Mouse (Mus musculus): Measurements from ENCODE around the gene Slc25a16. TPM values are rescaled to one million over a fixed set of nuclear protein-coding genes. Genes with fewer than 3 reads are reported as not detected.

The Slc25a16 gene
- polyA plus RNA-seq, 1 experiment from 2014 or later, result 11.6 TPM

- H3K27ac ChIP-seq, result peak overlapping the region; percentile 97
- no peaks in the 10 kb centered on the region for H3K27me3 ChIP-seq (ENCODE audit: insufficient read depth, poor library complexity, severe bottlenecking)
- no peak for DNase-seq (ENCODE audit: low spot score)
- H3K4me1 ChIP-seq, result peaks cover 7% of the 10 kb centered on the region
- H3K4me3 ChIP-seq, result peak overlapping the region; percentile 100
- no peaks in the 10 kb centered on the region for H3K36me3 ChIP-seq
- 0% methylated on average over 29 of the region's 29 CpGs for WGBS
- no peaks in the 10 kb centered on the region for H3K9me3 ChIP-seq
Observed at GRCm38 (mm10) chr10:62920766-62921156, 328 bp downstream of the Slc25a16 start.

GRCm38 (mm10) chr10:62924096-62924635 is 3.7 kb downstream of the Slc25a16 start:
- whole genome bisulfite sequencing, result 92% methylated on average over 4 of the region's 4 CpGs
- no peaks in the 10 kb centered on the region for H3K27me3 ChIP-seq (ENCODE audit: insufficient read depth, poor library complexity, severe bottlenecking)
- H3K36me3 ChIP-seq, result peaks cover 12% of the 10 kb centered on the region
- no peaks in the 10 kb centered on the region for H3K9me3 ChIP-seq
- no peak overlapping the region for H3K4me3 ChIP-seq
- H3K27ac ChIP-seq, result no peak overlapping the region
- H3K4me1 ChIP-seq, result peaks cover 7% of the 10 kb centered on the region
- no peak for DNase-seq (ENCODE audit: low spot score)

DNA sequence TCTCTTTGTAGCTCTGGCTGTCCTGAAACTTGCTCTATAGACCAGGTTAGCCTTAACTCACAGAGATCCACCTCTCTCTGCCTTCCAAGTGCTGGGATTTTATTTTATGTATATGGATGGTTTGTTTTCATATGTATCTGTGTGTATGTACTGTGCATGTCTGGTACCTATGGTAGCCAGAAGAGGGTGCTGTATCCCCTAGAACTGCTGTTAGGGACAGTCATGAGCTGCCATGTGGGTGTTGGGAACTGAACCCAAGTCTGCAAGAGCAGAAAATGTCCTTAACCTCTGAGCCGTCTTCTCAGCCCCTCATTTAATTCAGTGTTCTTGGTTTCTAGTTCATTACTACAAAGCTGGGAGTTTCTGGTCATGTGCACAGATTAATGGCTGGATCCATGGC is 11.9 kb downstream of the Slc25a16 start:
- WGBS, result 79% methylated on average over 1 of the region's 1 CpGs

DNA sequence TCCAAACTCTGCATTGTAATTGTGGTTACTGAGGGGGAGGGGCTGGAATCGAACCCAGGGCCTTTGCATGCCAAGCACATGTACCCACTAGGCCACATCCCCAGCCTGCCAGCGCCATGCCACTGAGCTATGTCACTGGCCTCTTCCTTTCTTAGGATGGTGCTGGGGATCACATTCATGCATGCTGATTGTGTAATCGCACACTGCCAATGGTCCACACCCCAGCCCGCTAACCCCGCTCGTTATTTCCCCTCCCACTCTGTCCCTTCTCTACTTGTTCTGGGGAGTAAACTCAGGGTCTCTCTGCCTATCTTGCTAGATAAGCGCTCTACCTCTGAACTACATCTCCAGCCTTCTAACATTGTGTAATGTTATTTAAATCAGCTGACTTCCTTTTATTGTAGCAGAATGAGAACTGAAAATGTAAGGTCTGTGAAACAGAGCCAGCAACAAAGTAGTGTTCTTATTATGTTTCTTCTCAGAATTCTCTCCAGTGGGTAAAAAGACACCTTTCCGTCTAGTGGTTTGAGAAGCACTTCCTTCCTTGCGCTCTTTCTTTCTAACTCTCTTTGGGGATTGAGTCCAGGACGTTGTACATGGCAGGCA is 24.6 kb downstream of the Slc25a16 start:
- Histone ChIP-seq H3K36me3 (peaks cover 45% of the 10 kb centered on the region), H3K4me1 (peaks cover 8% of the 10 kb centered on the region), H3K9me3 (no peaks in the 10 kb centered on the region), H3K4me3 (no peak overlapping the region), H3K27ac (no peak overlapping the region), H3K27me3 (ENCODE audit: insufficient read depth, poor library complexity, severe bottlenecking) (no peaks in the 10 kb centered on the region)
- no peak for DNase-seq (ENCODE audit: low spot score)
- WGBS, result 84% methylated on average over 10 of the region's 10 CpGs

More for the DNA sequence above, 11.9 kb downstream of the Slc25a16 start:
- no peak overlapping the region for H3K27ac ChIP-seq
- H3K27me3 ChIP-seq (ENCODE audit: insufficient read depth, poor library complexity, severe bottlenecking), result no peaks in the 10 kb centered on the region
- no peaks in the 10 kb centered on the region for H3K9me3 ChIP-seq
- no peak overlapping the region for H3K4me3 ChIP-seq
- H3K4me1 ChIP-seq, result no peaks in the 10 kb centered on the region
- no peak for DNase-seq (ENCODE audit: low spot score)
- H3K36me3 ChIP-seq, result peaks cover 62% of the 10 kb centered on the region

DNA sequence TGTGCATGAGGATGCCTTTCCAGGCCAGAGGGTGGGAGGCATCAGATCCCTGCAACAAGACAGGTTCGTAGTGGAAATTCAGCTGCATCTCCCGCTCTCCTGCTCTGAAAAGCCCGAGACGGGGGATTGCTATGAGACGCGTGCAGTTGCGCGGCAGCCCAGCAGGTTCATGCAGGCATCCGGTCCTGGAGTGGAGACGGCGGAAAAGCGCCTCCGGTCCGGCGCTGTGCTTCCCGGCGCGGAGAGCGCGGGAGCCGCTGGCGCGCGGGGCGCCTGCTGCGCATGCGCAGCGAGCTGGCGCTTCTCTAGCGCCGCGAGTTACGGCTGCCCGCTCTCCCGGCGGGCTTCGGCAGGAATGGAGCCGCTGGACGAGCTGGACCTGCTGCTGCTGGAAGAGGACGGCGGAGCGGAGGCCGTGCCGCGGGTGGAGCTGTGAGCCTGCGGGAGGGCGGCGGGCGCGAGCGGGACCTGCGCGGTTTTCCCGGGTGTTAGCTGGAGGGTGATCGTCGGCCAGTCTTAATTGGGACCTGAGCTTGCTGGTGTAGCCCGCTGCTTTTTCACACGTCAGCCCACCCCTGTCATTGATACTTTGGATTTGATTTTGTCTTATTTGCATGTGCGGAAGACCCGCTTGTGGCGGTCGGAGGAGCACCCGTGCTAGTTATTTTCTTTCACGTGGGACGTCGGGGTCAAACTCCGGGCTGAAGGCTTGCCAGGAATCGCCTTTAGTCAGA is 26.5 kb downstream of the Slc25a16 start, which contains the start of gene Dna2:
Gene Dna2, plus strand, starts transcription at position 289 of the 734 bp plus-strand sequence.
- Histone ChIP-seq H3K27me3 (ENCODE audit: insufficient read depth, poor library complexity, severe bottlenecking) (no peaks in the 10 kb centered on the region), H3K36me3 (peaks cover 53% of the 10 kb centered on the region), H3K4me1 (peaks cover 8% of the 10 kb centered on the region), H3K9me3 (no peaks in the 10 kb centered on the region), H3K4me3 (peak within 1 kb of the TSS; percentile 86), H3K27ac (peak within 1 kb of the TSS; percentile 97)
- WGBS, result under 1% methylated on average over 68 of the region's 68 CpGs
- peak; percentile 93 for DNase-seq (ENCODE audit: low spot score)

GRCm38 (mm10) chr10:62948551-62948950 is 28.1 kb downstream of the Slc25a16 start:
- no peak overlapping the region for H3K27ac ChIP-seq
- H3K36me3 ChIP-seq, result peaks cover 54% of the 10 kb centered on the region
- no peaks in the 10 kb centered on the region for H3K9me3 ChIP-seq
- H3K4me3 ChIP-seq, result no peak overlapping the region
- no peaks in the 10 kb centered on the region for H3K27me3 ChIP-seq (ENCODE audit: insufficient read depth, poor library complexity, severe bottlenecking)
- WGBS, result 96% methylated on average over 7 of the region's 7 CpGs
- no peak for DNase-seq (ENCODE audit: low spot score)
- H3K4me1 ChIP-seq, result peaks cover 6% of the 10 kb centered on the region

GRCm38 (mm10) chr10:62963956-62964355 is 43.5 kb downstream of the Slc25a16 start:
- Histone ChIP-seq H3K4me3 (no peak overlapping the region), H3K36me3 (peaks cover 96% of the 10 kb centered on the region), H3K27ac (no peak overlapping the region), H3K4me1 (no peaks in the 10 kb centered on the region), H3K27me3 (ENCODE audit: insufficient read depth, poor library complexity, severe bottlenecking) (no peaks in the 10 kb centered on the region), H3K9me3 (no peaks in the 10 kb centered on the region)
- WGBS, result 92% methylated on average over 7 of the region's 7 CpGs
- no peak for DNase-seq (ENCODE audit: low spot score)

DNA sequence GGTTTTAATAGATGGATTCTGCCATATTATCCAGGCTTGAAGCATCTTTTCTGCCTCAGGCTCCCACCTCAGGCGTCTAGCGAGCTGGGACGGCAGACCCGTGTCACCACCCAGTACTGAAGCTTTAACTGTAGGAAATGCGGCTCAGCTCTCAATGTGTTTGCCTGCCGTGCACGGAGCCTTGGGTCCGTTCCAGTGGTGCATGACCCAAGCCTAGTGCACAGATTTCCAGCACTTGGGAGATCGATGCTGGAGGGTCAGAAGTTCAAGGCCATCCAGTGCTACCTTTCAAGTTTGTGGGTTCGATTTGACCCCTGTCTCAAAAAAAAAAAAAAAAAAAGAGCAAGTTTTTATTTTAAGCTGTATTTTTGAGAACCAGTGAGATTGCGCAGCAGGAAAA is 45.4 kb downstream of the Slc25a16 start:
- WGBS, result 94% methylated on average over 11 of the region's 11 CpGs
- H3K36me3 ChIP-seq, result peaks cover 95% of the 10 kb centered on the region
- DNase-seq (ENCODE audit: low spot score), result no peak

DNA sequence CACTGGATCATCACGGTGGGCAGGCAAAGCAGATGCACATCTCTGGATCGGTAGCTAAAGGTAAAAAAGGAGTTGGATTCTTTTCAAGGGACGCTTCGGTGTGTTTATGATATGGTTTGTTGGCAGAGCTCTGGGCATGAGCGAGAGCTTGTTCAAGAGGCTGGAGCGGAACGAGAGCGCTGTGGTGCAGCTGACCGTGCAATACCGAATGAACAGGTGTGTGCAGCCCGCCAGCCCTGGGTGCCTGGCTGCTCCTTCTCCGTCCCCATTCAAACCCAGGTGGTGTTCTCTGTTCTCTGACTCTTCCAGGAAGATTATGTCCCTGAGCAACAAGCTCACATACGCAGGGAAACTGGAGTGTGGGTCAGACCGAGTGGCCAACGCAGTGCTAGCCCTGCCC is 45.9 kb downstream of the Slc25a16 start:
- Histone ChIP-seq H3K4me3 (no peak overlapping the region), H3K27ac (no peak overlapping the region), H3K27me3 (ENCODE audit: insufficient read depth, poor library complexity, severe bottlenecking) (no peaks in the 10 kb centered on the region), H3K36me3 (peaks cover 95% of the 10 kb centered on the region), H3K4me1 (no peaks in the 10 kb centered on the region), H3K9me3 (no peaks in the 10 kb centered on the region)
- DNase-seq (ENCODE audit: low spot score), result no peak
- WGBS, result 94% methylated on average over 15 of the region's 15 CpGs

More for the DNA sequence above, 45.4 kb downstream of the Slc25a16 start:
- H3K27me3 ChIP-seq (ENCODE audit: insufficient read depth, poor library complexity, severe bottlenecking), result no peaks in the 10 kb centered on the region
- no peak overlapping the region for H3K27ac ChIP-seq
- H3K9me3 ChIP-seq, result no peaks in the 10 kb centered on the region
- H3K4me1 ChIP-seq, result no peaks in the 10 kb centered on the region
- H3K4me3 ChIP-seq, result no peak overlapping the region

DNA sequence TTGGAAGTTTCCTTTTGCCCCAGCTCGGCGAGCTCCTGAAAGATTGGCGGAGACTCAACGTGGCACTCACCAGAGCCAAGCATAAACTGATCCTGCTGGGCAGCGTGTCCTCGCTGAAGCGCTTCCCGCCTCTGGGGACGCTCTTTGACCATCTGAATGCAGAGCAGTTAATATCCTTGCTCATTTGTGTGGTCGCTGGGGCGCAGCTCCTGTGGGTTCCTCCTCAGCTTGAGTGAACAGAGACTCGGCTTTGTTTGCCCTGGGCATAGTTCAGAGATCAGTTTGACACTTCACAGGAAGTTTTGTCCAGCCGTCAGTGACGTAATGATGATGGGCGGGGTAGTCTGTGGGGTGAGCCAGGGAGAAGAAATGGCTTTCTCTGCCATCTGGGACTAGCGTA is 51.4 kb downstream of the Slc25a16 start:
- Histone ChIP-seq H3K9me3 (no peaks in the 10 kb centered on the region), H3K36me3 (peaks cover 74% of the 10 kb centered on the region), H3K27me3 (ENCODE audit: insufficient read depth, poor library complexity, severe bottlenecking) (no peaks in the 10 kb centered on the region), H3K4me3 (no peak overlapping the region), H3K27ac (no peak overlapping the region), H3K4me1 (no peaks in the 10 kb centered on the region)
- 79% methylated on average over 16 of the region's 16 CpGs for WGBS
- DNase-seq (ENCODE audit: low spot score), result no peak

DNA sequence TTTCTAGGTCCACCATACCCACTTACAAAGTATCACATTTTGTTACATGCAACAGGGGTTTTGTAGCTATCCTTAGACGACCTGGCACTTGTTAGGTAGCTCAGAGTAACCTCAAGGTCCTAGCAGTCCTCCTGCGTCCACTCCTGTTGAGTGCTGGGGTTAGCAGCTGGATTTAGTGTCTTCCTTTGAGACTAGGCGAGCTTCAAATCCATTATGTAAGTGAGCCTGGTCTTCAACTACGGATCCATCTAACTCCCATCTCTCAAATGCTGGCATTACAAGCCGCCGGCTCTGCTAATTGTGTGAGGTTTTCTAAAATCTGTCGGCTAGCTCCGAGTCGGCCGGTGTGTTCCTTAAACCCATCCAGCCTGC is 59.2 kb downstream of the Slc25a16 start:
- peak overlapping the region; percentile 95; the same call in 1 of the 2 replicates for H3K27ac ChIP-seq
- no peaks in the 10 kb centered on the region for H3K27me3 ChIP-seq (ENCODE audit: insufficient read depth, poor library complexity, severe bottlenecking)
- H3K36me3 ChIP-seq, result peaks cover 30% of the 10 kb centered on the region
- DNase-seq (ENCODE audit: low spot score), result no peak
- 13% methylated on average over 10 of the region's 10 CpGs for WGBS
- peaks cover 9% of the 10 kb centered on the region; the same call in 1 of the 2 replicates for H3K4me1 ChIP-seq
- peak overlapping the region; percentile 93 for H3K4me3 ChIP-seq
- no peaks in the 10 kb centered on the region for H3K9me3 ChIP-seq

DNA sequence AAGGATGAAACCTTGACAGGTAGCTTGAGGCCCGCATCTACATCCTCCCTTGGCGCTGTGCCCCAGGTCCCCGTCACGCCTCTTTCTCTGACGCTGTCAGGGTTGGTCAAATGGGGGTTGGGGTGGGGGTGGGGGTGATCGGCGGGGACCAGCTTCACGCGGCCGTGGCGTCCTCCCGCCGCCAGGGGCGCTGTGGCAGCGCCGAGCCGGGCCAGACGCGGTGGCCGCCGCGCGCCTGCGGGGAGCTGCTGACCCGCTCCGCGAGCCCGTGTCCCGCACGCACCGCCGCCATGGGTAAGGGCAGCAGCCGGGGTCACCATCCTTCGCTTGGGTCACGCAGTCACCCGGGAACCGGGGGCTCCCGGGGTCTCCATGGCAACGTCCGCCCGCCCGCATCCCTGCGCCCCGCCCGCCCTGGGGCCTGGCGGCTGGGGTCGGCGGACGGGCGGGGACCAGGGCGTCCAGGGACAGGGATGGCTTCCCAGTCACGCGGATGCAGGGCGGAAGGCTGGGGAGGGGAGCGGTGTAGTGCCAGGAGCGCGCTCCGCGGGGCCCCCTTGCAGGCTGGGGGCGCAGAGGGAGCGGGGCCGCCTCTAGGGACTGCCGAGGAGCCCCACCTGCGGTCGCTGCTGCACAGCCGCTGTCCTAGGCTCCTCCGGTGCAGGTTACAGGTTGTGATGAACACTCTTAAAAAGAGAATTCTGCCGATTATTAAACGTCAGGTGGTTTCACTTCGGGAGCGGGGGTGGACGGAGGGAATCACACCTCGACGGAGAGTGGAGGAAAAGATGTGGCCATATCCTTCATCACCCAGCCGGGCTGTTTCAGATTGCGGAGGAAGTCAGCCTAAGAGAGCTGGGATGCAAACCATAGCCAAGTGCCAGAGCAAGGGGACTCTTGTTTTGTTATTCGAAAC is 59.9 kb downstream of the Slc25a16 start, which contains the start of gene Rufy2:
Gene Rufy2, plus strand, starts transcription at position 185 of the 916 bp plus-strand sequence.
- H3K27me3 ChIP-seq (ENCODE audit: insufficient read depth, poor library complexity, severe bottlenecking), result no peaks in the 10 kb centered on the region
- peak within 1 kb of the TSS; percentile 93 for H3K4me3 ChIP-seq
- H3K27ac ChIP-seq, result peak within 1 kb of the TSS; percentile 95
- peaks cover 9% of the 10 kb centered on the region; the same call in 1 of the 2 replicates for H3K4me1 ChIP-seq
- under 1% methylated on average over 73 of the region's 77 CpGs for WGBS
- peaks cover 31% of the 10 kb centered on the region for H3K36me3 ChIP-seq
- H3K9me3 ChIP-seq, result no peaks in the 10 kb centered on the region
- peak; percentile 89 for DNase-seq (ENCODE audit: low spot score)

Measured in heart, embryonic 10.5 days (tissue).